Mouse (Mus musculus) liver, embryonic 16.5 days (tissue): Measurements from ENCODE around the gene Shisal1. TPM values are rescaled to one million over a fixed set of nuclear protein-coding genes. Genes with fewer than 3 reads are reported as not detected.

Experiments
- ATAC-seq: fragments of 200-750 bp; cut with Nextera tagmentation; 2 replicates; pipeline ENCODE4 v1.8.0; 2017; ENCODE audit warnings: low read depth, mild to moderate bottlenecking, moderate number of reproducible peaks, moderate library complexity
- H3K27ac ChIP-seq: fragments of 300-500 bp; sonication (generic); 2 replicates; pipeline ENCODE4 v1.5.1; 2014; ENCODE audit warnings: mild to moderate bottlenecking, low read length
- H3K27me3 ChIP-seq: fragments of 300-500 bp; sonication (generic); 2 replicates; pipeline ENCODE4 v1.6.1; 2014; ENCODE audit warnings: low read depth, low read length, mixed read lengths; ENCODE audit not compliant: control insufficient read depth, insufficient read depth
- H3K36me3 ChIP-seq: fragments of 300-500 bp; sonication (generic); 2 replicates; pipeline ENCODE4 v1.6.1; 2014; ENCODE audit warnings: mild to moderate bottlenecking; ENCODE audit not compliant: control insufficient read depth, insufficient read depth
- H3K4me1 ChIP-seq: fragments of 300-500 bp; sonication (generic); 2 replicates; pipeline ENCODE4 v1.6.1; 2014; ENCODE audit warnings: low read depth, low read length, mixed read lengths; ENCODE audit not compliant: control insufficient read depth
- H3K4me2 ChIP-seq: fragments of 300-500 bp; sonication (generic); 2 replicates; pipeline ENCODE4 v1.6.1; 2014; ENCODE audit warnings: low read depth, low read length, mixed read lengths
- H3K4me3 ChIP-seq: fragments of 300-500 bp; sonication (generic); 2 replicates; pipeline ENCODE4 v1.5.1; 2014; ENCODE audit warnings: low read depth, mild to moderate bottlenecking, low read length
- H3K9ac ChIP-seq: fragments of 300-500 bp; sonication (generic); 2 replicates; pipeline ENCODE4 v1.6.1; 2014; ENCODE audit warnings: low read depth, low read length
- H3K9me3 ChIP-seq: fragments of 300-500 bp; sonication (generic); replicated peaks from 2 replicates; pipeline ENCODE4 v1.6.1; 2016; ENCODE audit warnings: low read length; ENCODE audit not compliant: control insufficient read depth
- WGBS: fragments of 180-500 bp; shearing (Covaris S2); extraction: QIAGEN DNeasy Blood & Tissue Kit; methylation state at CpG from one replicate; pipeline ENCODE4 v1.1.7; 2014; ENCODE audit not compliant: insufficient replicate concordance; 5-methylcytosine and 5-hydroxymethylcytosine counted together
- polyA plus RNA-seq: library from polyadenylated mRNA; unstranded; fragments of >200 nt; fragmentation: Nextera tagmentation; extraction: Ambion mirVana; gene quantifications from 2 replicates; pipeline ENCODE4 v1.2.1, GENCODE M21; 2015

Shisal1 gene
- polyA plus RNA-seq, 1 experiment from 2014 or later, result 0.21 TPM

- Histone ChIP-seq H3K9ac (no peak overlapping the region), H3K27ac (no peak overlapping the region), H3K27me3 (no peaks in the 10 kb centered on the region), H3K36me3 (no peaks in the 10 kb centered on the region), H3K9me3 (no peaks in the 10 kb centered on the region), H3K4me1 (peaks cover 3% of the 10 kb centered on the region), H3K4me3 (no peak overlapping the region), H3K4me2 (no peak overlapping the region)
- no peak for ATAC-seq
- 54% methylated on average over 9 of the region's 9 CpGs for WGBS
Measured at GRCm38 (mm10) chr15:84414040-84414848, 32.7 kb downstream of the Shisal1 start.

GRCm38 (mm10) chr15:84412409-84412808 is 34.5 kb downstream of the Shisal1 start:
- H3K27ac ChIP-seq, result no peak overlapping the region
- no peak overlapping the region for H3K9ac ChIP-seq
- H3K36me3 ChIP-seq, result no peaks in the 10 kb centered on the region
- no peak overlapping the region for H3K4me3 ChIP-seq
- 5% methylated on average over 6 of the region's 6 CpGs for WGBS
- H3K9me3 ChIP-seq, result no peaks in the 10 kb centered on the region
- H3K4me2 ChIP-seq, result no peak overlapping the region
- ATAC-seq, result peak; percentile 58; the same call in 1 of the 2 replicates
- no peaks in the 10 kb centered on the region for H3K27me3 ChIP-seq
- peaks cover 3% of the 10 kb centered on the region for H3K4me1 ChIP-seq

GRCm38 (mm10) chr15:84410052-84410451 is 36.8 kb downstream of the Shisal1 start:
- 57% methylated on average over 8 of the region's 8 CpGs for WGBS

GRCm38 (mm10) chr15:84408576-84408975 is 38.3 kb downstream of the Shisal1 start:
- Histone ChIP-seq H3K9ac (no peak overlapping the region), H3K4me2 (no peak overlapping the region), H3K36me3 (no peaks in the 10 kb centered on the region), H3K9me3 (no peaks in the 10 kb centered on the region), H3K27me3 (no peaks in the 10 kb centered on the region), H3K4me1 (peaks cover 3% of the 10 kb centered on the region), H3K4me3 (no peak overlapping the region), H3K27ac (no peak overlapping the region)
- ATAC-seq, result no peak
- WGBS, result 56% methylated on average over 3 of the region's 3 CpGs

More at GRCm38 (mm10) chr15:84410052-84410451, 36.8 kb downstream of the Shisal1 start:
- Histone ChIP-seq H3K27me3 (no peaks in the 10 kb centered on the region), H3K9ac (no peak overlapping the region), H3K9me3 (no peaks in the 10 kb centered on the region), H3K4me3 (no peak overlapping the region), H3K36me3 (no peaks in the 10 kb centered on the region), H3K4me1 (peaks cover 3% of the 10 kb centered on the region), H3K27ac (no peak overlapping the region), H3K4me2 (no peak overlapping the region)
- no peak for ATAC-seq

- H3K9me3 ChIP-seq, result no peaks in the 10 kb centered on the region
- H3K9ac ChIP-seq, result no peak overlapping the region
- H3K4me2 ChIP-seq, result no peak overlapping the region
- 69% methylated on average over 3 of the region's 3 CpGs for WGBS
- H3K36me3 ChIP-seq, result no peaks in the 10 kb centered on the region
- H3K4me3 ChIP-seq, result no peak overlapping the region
- no peak overlapping the region for H3K27ac ChIP-seq
- ATAC-seq, result no peak
- no peaks in the 10 kb centered on the region for H3K4me1 ChIP-seq
- no peaks in the 10 kb centered on the region for H3K27me3 ChIP-seq
Measured at GRCm38 (mm10) chr15:84405759-84406158, 41.1 kb downstream of the Shisal1 start.

- no peak overlapping the region for H3K4me3 ChIP-seq
- no peak overlapping the region for H3K9ac ChIP-seq
- no peak overlapping the region for H3K27ac ChIP-seq
- H3K9me3 ChIP-seq, result no peaks in the 10 kb centered on the region
- ATAC-seq, result no peak
- no peaks in the 10 kb centered on the region for H3K27me3 ChIP-seq
- no peak overlapping the region for H3K4me2 ChIP-seq
- H3K4me1 ChIP-seq, result no peaks in the 10 kb centered on the region
- H3K36me3 ChIP-seq, result no peaks in the 10 kb centered on the region
- WGBS, result 50% methylated on average over 10 of the region's 10 CpGs
Measured at GRCm38 (mm10) chr15:84403454-84404113, 43.3 kb downstream of the Shisal1 start.

GRCm38 (mm10) chr15:84398617-84399016 is 48.3 kb downstream of the Shisal1 start:
- H3K27ac ChIP-seq, result no peak overlapping the region
- H3K4me1 ChIP-seq, result no peaks in the 10 kb centered on the region; the same call in 1 of the 2 replicates
- no peaks in the 10 kb centered on the region for H3K36me3 ChIP-seq
- H3K9me3 ChIP-seq, result no peaks in the 10 kb centered on the region
- no peak overlapping the region for H3K4me2 ChIP-seq
- H3K4me3 ChIP-seq, result no peak overlapping the region
- no peak overlapping the region for H3K9ac ChIP-seq
- WGBS, result 62% methylated on average over 4 of the region's 4 CpGs
- no peaks in the 10 kb centered on the region for H3K27me3 ChIP-seq
- ATAC-seq, result no peak

- ATAC-seq, result no peak
- H3K9me3 ChIP-seq, result no peaks in the 10 kb centered on the region
- no peaks in the 10 kb centered on the region; the same call in 1 of the 2 replicates for H3K4me1 ChIP-seq
- H3K27ac ChIP-seq, result no peak overlapping the region
- no peaks in the 10 kb centered on the region for H3K27me3 ChIP-seq
- H3K9ac ChIP-seq, result no peak overlapping the region
- H3K4me2 ChIP-seq, result no peak overlapping the region
- H3K36me3 ChIP-seq, result no peaks in the 10 kb centered on the region
- 69% methylated on average over 14 of the region's 14 CpGs for WGBS
- H3K4me3 ChIP-seq, result no peak overlapping the region
Measured at GRCm38 (mm10) chr15:84397663-84398169, 49.2 kb downstream of the Shisal1 start.
